Mouse (Mus musculus): ENCODE data around the gene Cplane1.

DNA sequence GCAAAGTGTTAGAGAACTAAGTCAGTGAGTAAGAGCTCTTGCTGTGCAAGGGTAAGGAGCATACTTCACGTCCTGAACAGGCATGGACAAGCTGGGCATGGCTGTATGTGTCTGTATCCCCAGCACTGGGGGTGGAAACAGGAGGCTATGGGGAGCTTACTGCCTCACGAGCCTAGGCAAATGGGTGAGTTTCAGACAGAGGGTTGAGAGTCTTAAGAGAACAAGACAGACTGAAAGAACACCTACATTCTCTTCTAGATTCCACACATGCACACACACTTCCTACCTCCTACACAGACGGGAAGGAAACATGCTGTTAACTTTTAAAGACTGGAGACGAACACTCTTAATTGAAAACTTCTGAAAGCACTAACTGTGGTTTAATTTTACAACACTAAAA is 148.5 kb downstream of the Cplane1 start:
- no peak for TF ChIP-seq CTCF (IDR thresholded peaks at IDR 0.05; ENCODE audit: control insufficient read depth, insufficient read depth, insufficient read length)
- no peak for TF ChIP-seq MAX (IDR thresholded peaks at IDR 0.05)
- TF ChIP-seq MYOG (IDR thresholded peaks at IDR 0.05; ENCODE audit: control insufficient read depth, extremely low read depth, insufficient read length): no peak
- TF ChIP-seq FOSL1 (IDR thresholded peaks at IDR 0.05; ENCODE audit: insufficient read depth, low read length, poor library complexity, severe bottlenecking): no peak
- TF ChIP-seq USF1 (IDR thresholded peaks at IDR 0.05; ENCODE audit: low read depth): no peak

Data from C2C12 (cell line).